Mouse (Mus musculus) ovary, postnatal 36 days (tissue): ENCODE data around the gene Nr1i2.
A peak's percentile ranks its signal among the peaks of the same experiment; 100 is the strongest.
"Not testable (repeated sequence)": the region's sequence is repeated elsewhere in the genome, so short reads cannot be mapped to it uniquely, and the experiment has no call there.

Experiments used
- DNase-seq: peaks from one replicate; pipeline ENCODE4 v3.0.0; 2022; ENCODE audit warnings: low spot score, mixed read lengths

The Nr1i2 gene

DNA sequence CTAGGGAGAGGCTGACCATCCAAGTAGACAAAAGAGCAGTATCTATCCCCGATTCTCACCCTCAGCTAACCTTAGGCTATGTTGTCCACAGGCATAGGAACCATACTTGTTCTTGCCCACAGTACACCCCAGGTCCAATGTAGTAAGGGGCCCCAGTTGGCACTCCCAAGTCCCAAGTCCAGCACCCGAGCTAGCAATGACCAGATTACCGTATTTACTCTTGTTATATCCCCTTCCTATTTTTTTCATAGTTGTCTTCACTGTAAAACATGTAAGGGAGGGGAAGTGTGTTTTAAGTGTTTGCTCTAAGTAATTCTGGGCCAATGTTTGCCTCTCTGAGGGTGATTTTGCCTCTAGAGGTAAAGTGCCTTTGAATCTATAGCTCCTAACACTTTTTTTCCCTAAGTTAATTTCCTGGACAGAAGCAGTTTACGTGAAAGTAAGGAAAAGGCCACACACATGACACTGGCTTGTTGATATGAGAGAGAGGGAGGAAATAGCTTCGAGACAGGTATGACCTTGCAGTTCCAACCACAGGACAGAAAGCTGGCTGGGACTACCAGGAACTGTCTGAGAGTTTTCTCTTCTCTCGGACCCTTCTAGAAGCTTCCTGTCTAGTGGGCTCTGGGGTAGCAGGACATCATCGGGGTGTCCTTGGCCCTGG lies at the start of gene Nr1i2:
Gene Nr1i2, minus strand, starts transcription at position 140 of the 664 bp plus-strand sequence.
- no peak for DNase-seq

- DNase-seq = peak; percentile 79
Measured at GRCm38 (mm10) chr16:38341396-38342324, 47.0 kb upstream of the Nr1i2 start, which contains the start of gene Maats1. Maats1 (minus strand) TSS chr16:38342143.

DNA sequence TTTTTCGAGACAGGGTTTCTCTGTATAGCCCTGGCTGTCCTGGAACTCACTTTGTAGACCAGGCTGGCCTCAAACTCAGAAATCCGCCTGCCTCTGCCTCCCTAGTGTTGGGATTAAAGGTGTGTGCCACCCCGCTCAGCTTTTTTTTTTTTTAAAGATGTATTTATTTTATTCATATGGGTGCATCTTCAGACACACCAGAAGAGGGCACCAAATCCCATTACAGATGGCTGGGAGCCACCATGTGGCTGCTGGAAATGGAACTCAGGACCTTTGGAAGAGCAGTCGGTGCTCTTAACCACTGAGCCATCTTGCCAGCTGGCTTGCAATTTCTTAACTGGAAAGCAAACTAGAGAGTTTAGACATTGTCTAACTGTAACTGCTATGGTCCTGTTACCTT lies 43.5 kb upstream of the Nr1i2 start:
- DNase-seq = not testable (repeated sequence)

GRCm38 (mm10) chr16:38334431-38334830 lies 39.8 kb upstream of the Nr1i2 start:
- no peak for DNase-seq

DNA sequence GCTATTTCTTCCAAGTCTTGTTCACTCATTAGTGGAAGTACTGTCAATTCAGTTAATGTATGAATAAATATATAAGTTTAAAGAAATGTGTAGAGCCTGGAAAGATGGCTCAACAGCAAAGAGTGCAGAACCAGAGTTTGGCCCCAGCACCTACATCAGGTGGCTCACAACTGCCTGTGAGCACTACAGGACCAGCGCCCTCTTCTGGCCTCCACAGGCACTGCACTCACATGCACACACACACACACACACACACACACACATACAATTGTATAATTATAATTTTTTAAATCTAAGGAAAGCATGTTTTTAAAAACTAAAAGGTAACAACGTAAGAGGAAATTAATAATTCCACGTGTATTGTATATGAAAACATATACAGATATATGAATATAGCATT lies 34.7 kb upstream of the Nr1i2 start:
- DNase-seq = no peak

DNA sequence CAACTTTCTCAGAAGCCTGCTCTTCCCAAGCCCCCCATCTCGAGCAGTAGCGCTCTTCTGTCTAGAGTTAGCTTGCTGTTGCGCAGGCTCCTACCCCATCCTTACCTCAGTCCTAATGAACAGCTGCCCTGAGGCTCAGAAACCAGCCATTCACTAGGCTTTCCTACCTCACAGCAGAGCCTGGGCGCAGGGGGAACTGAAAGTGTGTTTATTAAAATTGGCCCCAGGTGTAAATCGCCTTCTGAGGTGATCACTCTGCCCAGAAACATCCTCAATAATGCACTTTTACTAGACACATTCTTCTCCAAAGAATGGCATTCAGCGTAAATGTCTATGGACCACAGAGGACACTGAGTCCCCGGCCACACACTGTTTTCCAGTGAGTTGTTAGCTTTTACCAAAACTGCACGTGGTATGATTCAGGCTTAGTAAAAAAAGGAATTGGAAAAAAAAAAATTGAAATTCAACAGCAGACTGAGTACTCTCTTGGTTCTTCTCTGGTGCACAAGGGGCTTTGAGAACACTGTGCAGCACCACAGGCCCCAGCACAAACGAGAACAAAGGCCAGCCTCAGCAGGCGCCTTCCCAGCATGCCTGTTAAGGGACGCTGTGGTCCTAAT lies 32.3 kb upstream of the Nr1i2 start:
- no peak for DNase-seq

- no peak for DNase-seq
Measured at GRCm38 (mm10) chr16:38324311-38324710, 29.7 kb upstream of the Nr1i2 start.

- DNase-seq = peak; percentile 13
Measured at GRCm38 (mm10) chr16:38321452-38321935, 26.9 kb upstream of the Nr1i2 start.

GRCm38 (mm10) chr16:38319087-38319486 lies 24.5 kb upstream of the Nr1i2 start:
- no peak for DNase-seq

- DNase-seq = no peak
Measured at GRCm38 (mm10) chr16:38318492-38318891, 23.9 kb upstream of the Nr1i2 start.

DNA sequence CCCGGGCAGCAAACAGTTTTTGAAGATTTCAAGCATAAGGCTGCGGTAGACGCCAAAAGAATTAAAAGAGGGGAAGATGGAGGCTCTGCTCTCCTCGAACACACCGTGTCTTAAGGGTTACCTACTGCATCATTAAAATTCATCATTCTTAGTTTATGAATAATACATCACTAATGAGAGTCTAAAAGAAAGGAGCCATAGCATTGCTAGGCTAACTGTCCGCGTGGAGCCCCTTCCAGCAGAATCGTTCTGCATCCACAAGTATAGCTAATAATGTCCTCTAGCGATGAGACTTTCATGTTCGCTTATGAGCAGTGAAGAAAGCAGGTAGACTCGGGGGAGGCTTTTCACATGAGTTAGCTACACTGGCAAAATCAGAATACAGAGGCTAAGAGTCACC lies 13.6 kb upstream of the Nr1i2 start:
- no peak for DNase-seq

DNA sequence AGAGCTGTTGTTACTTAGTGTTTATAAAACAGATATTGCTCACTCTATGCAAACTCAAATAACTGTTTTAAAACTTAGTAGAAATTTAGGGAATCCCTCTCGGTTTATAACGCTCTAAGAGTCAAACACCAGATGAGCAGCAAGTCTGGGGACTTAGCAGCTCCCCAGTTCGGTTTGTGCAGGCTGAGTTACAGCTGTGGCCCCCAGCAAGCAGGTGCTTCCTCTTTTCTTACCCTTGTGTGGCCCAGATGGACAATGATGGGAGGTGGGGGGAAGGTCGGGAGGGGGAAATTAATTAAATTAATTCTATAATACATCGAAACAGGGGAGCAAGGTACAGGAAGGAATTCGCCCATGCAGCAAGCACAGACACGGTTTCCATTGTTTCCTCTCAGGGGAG lies 13.0 kb upstream of the Nr1i2 start:
- DNase-seq = no peak

GRCm38 (mm10) chr16:38307221-38307605 lies 12.6 kb upstream of the Nr1i2 start:
- no peak for DNase-seq

DNA sequence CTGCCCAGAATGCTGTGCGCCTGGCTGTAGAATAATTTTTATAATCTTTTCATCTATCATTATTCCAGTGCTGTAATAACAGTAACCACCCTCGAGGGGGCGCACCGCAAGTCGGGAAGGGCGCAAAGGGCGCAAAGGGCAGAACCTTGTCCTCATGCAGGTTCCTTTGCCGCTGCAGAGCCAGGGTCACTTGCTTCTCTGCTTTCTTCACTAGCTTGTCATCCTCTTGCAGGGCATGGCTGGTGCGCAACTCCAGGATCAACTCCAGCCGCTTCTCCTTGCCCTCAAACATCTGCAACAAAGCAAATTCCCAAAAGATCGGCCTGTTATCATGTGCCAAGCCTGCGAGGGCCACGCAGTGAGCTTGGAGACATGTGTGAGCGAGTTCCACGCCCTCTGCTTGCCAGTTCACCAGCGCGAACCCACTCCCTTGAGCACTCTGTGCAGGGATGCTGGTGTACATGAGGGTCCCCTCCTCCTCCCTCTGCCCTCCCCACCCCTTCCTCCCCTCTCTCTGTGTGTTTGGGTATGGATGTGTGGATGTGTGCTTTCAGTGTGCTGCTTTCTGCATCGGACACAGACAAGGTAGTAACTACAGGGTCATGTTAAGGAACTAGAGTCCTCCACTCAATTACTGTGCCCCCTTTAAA lies 12.1 kb upstream of the Nr1i2 start:
- no peak for DNase-seq

DNA sequence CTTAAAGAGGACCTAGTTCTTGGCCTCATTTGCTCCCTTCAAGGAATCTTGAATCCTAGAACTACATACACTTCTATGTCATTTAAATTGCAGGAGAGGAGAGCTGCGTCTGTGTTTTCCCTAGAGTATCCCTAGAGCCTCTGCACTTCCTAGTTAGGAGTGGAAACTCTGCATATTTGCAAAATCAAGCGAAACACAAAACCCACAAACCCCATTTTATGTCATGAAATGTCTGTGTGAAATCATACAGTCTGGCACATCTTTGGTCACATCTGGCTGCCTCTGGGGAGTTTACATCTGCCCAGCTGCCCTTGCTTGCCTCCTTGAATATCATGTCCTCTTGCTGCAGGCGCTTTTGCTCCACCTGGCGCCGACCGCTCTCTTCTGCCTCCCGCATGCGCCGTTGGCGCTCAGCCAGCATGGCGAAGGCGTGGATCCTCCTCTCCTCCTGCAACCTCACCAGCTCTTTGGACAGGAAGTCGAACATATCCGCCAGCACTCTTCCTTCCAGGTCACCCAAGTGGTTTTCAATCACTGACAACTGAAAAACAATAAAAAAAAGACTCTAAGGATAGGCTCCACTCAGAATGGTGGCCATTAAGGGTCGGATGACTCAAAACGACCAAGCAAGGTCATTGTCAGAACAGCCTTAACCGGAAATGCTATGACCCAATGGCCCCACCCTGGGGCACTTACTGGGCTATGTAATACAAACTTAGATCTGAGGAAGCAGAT lies 10.0 kb upstream of the Nr1i2 start:
- peak; percentile 47 for DNase-seq

GRCm38 (mm10) chr16:38302367-38302766 lies 7.7 kb upstream of the Nr1i2 start:
- no peak for DNase-seq

- DNase-seq = no peak
Measured at GRCm38 (mm10) chr16:38298410-38298809, 3.8 kb upstream of the Nr1i2 start.

GRCm38 (mm10) chr16:38295349-38295930 lies 816 bp upstream of the Nr1i2 start:
- peak; percentile 18 for DNase-seq

- DNase-seq = no peak
Measured at GRCm38 (mm10) chr16:38290151-38290550, 4.5 kb downstream of the Nr1i2 start.

- no peak for DNase-seq
Measured at GRCm38 (mm10) chr16:38288851-38289250, 5.8 kb downstream of the Nr1i2 start.

- no peak for DNase-seq
Measured at GRCm38 (mm10) chr16:38287762-38288161, 6.9 kb downstream of the Nr1i2 start.
